Mouse (Mus musculus) brain, embryonic 14.5 days (tissue): ENCODE measurements around the gene Sap25.

Source experiments
- CTCF ChIP-seq: fragments of 200-500 bp; IDR thresholded peaks from 2 replicates; pipeline ENCODE4 v1.5.1; 2012; ENCODE audit warnings: inconsistent platforms, mild to moderate bottlenecking, moderate library complexity, borderline replicate concordance; ENCODE audit not compliant: insufficient read depth, insufficient read length; ENCODE audit errors: extremely low read depth
- POLR2A ChIP-seq: fragments of 200-500 bp; IDR thresholded peaks from 2 replicates; pipeline ENCODE4 v1.6.1; 2012; ENCODE audit warnings: mild to moderate bottlenecking, inconsistent platforms, borderline replicate concordance; ENCODE audit not compliant: poor library complexity, insufficient read depth, insufficient read length, severe bottlenecking; ENCODE audit errors: extremely low read depth

GRCm38 (mm10) chr5:137600281-137600618, 40.9 kb upstream of the Sap25 start:
- TF ChIP-seq CTCF: no peak
- no peak for TF ChIP-seq POLR2A
